Mouse (Mus musculus) retina, embryonic 14.5 days (tissue): ENCODE measurements at regions not wholly inside any gene's neighbourhood (a gene's known extent, or its start where the extent isn't known, plus 50 kb on each side); places are given as distances from the start of the nearest gene placed in this dataset.
A peak's percentile ranks its signal among the peaks of the same experiment; 100 is the strongest.

Source experiments
- DNase-seq: peaks from one replicate; pipeline ENCODE4 v3.0.0-alpha.2; 2015; ENCODE audit warnings: low spot score

GRCm38 (mm10) chr5:12222622-12223021, 160.6 kb upstream of the Sema3d start:
- no peak for DNase-seq

- DNase-seq = no peak
Measured at GRCm38 (mm10) chr5:12233377-12234096, 149.6 kb upstream of the Sema3d start.

- DNase-seq = no peak
Measured at GRCm38 (mm10) chr5:12243179-12243805, 139.9 kb upstream of the Sema3d start.

GRCm38 (mm10) chr5:12293685-12294084, 89.5 kb upstream of the Sema3d start:
- DNase-seq = no peak

GRCm38 (mm10) chr5:12297331-12297730, 85.9 kb upstream of the Sema3d start:
- DNase-seq = peak; percentile 79

GRCm38 (mm10) chr5:12301833-12302808, 81.1 kb upstream of the Sema3d start:
- peak; percentile 47 for DNase-seq

- no peak for DNase-seq
Measured at GRCm38 (mm10) chr5:12309408-12309807, 73.8 kb upstream of the Sema3d start.

GRCm38 (mm10) chr5:12332648-12333305, 50.4 kb upstream of the Sema3d start:
- DNase-seq = no peak
